Mouse (Mus musculus): ENCODE data around the gene Avpi1.

GRCm38 (mm10) chr19:42164188-42164587 lies 35.3 kb upstream of the Avpi1 start:
- TF ChIP-seq POLR2A (IDR thresholded peaks at IDR 0.05; ENCODE audit: borderline replicate concordance, low read depth, low read length) (no peak), CTCF (IDR thresholded peaks at IDR 0.05; ENCODE audit: low read depth, low read length) (no peak)

All from bone marrow macrophage, adult 2 months (primary cell).